12 mouse cellular contexts compared by ENCODE assay signal in genomic region chr9:41136691-41137467, GRCm38 (mm10). TPM values are rescaled to one million over a fixed set of nuclear protein-coding genes. Genes with fewer than 3 reads are reported as not detected.
DNase-seq lines count a peak whose midpoint lies in the region; ATAC-seq and TF ChIP-seq lines count a peak whose summit lies in the region.
"Had no signal": no experiment of that assay in that cellular context is flagged by ENCODE, and none has a peak within 500 bp of the region (broad histone marks: within the 10 kb centered on the region; RNA-seq: fewer than 3 reads in every experiment).

No protein-coding gene starts in this region.

- 35% methylated on average over 7 of the region's 7 CpGs for WGBS in heart, adult 2 months
- WGBS in heart, embryonic 10.5 days, result 59% methylated on average over 7 of the region's 7 CpGs
- 37% methylated on average over 7 of the region's 7 CpGs for WGBS in olfactory bulb, adult 2 months
- 45% methylated on average over 7 of the region's 7 CpGs for WGBS in intestine, postnatal 0 days
- WGBS in hindbrain, embryonic 12.5 days, result 78% methylated on average over 7 of the region's 7 CpGs

- no peak for TF ChIP-seq POLR2A in heart, adult 2 months (IDR thresholded peaks at IDR 0.05; ENCODE audit: insufficient read depth, low read depth, low read length)
- no peak for TF ChIP-seq POLR2A in olfactory bulb, adult 2 months (IDR thresholded peaks at IDR 0.05; ENCODE audit: insufficient read depth, low read depth, low read length)

- peak in 1 of 2 experiments; percentile 45 for DNase-seq in heart, adult 2 months
- no peak for DNase-seq in heart, embryonic 10.5 days (ENCODE audit: low spot score)
- peak; percentile 52 for DNase-seq in right cerebral cortex, postnatal 25 days
- DNase-seq in right cerebral cortex, postnatal 36 days (ENCODE audit: low spot score in 2 of 2), result no peak
- DNase-seq in heart, postnatal 25 days (ENCODE audit: low spot score), result peak; percentile 19
- DNase-seq: adrenal gland, postnatal 36 days; kidney, adult 8-10 months; thymus, postnatal 36 days had no signal

- no peak overlapping the region for H3K4me2 ChIP-seq in intestine, postnatal 0 days (replicated peaks; ENCODE audit: low read depth)
- H3K4me2 ChIP-seq in hindbrain, embryonic 12.5 days (replicated peaks), result no peak overlapping the region
- H3K4me2 ChIP-seq: midbrain, embryonic 13.5 days had no signal

- 0 out of 2 replicates have a peak overlapping the region, but pooled peaks have one; percentile 17 for H3K9ac ChIP-seq in heart, adult 2 months (ENCODE audit: low read depth, low read length)
- H3K9ac ChIP-seq in intestine, postnatal 0 days (ENCODE audit: low read depth, low read length), result no peak overlapping the region
- no peak overlapping the region for H3K9ac ChIP-seq in hindbrain, embryonic 12.5 days
- H3K9ac ChIP-seq: midbrain, embryonic 13.5 days had no signal

- TF ChIP-seq CTCF in heart, adult 2 months (IDR thresholded peaks at IDR 0.05), result no peak
- no peak for TF ChIP-seq CTCF in olfactory bulb, adult 2 months (IDR thresholded peaks at IDR 0.05; ENCODE audit: insufficient read depth, low read depth, low read length)
- TF ChIP-seq CTCF in intestine, postnatal 0 days (IDR thresholded peaks at IDR 0.05; ENCODE audit: low read depth), result no peak

- H3K4me3 ChIP-seq in heart, adult 2 months, result no peak overlapping the region
- H3K4me3 ChIP-seq in heart, embryonic 10.5 days, result no peak overlapping the region
- H3K4me3 ChIP-seq in olfactory bulb, adult 2 months (ENCODE audit: insufficient read depth, low read depth, low read length), result no peak overlapping the region
- H3K4me3 ChIP-seq in intestine, postnatal 0 days (ENCODE audit: low read depth, low read length), result no peak overlapping the region
- H3K4me3 ChIP-seq in hindbrain, embryonic 12.5 days, result no peak overlapping the region
- H3K4me3 ChIP-seq: midbrain, embryonic 13.5 days had no signal

- no peak for ATAC-seq in intestine, postnatal 0 days
- ATAC-seq in hindbrain, embryonic 12.5 days (ENCODE audit: low FRiP score), result no peak
- ATAC-seq: midbrain, embryonic 13.5 days had no signal

- H3K27me3 ChIP-seq in heart, adult 2 months (ENCODE audit: control insufficient read depth, insufficient read depth, low read length), result no peaks in the 10 kb centered on the region
- H3K27me3 ChIP-seq in heart, embryonic 10.5 days (ENCODE audit: insufficient read depth, poor library complexity, severe bottlenecking), result no peaks in the 10 kb centered on the region
- H3K27me3 ChIP-seq in intestine, postnatal 0 days (replicated peaks; ENCODE audit: control insufficient read depth, insufficient read depth, low read length), result no peaks in the 10 kb centered on the region
- H3K27me3 ChIP-seq in hindbrain, embryonic 12.5 days, result no peaks in the 10 kb centered on the region; the same call in 1 of the 2 replicates
- H3K27me3 ChIP-seq: midbrain, embryonic 13.5 days had no signal

- H3K9me3 ChIP-seq in heart, embryonic 10.5 days, result no peaks in the 10 kb centered on the region
- H3K9me3 ChIP-seq in intestine, postnatal 0 days (ENCODE audit: control insufficient read depth), result no peaks in the 10 kb centered on the region
- no peaks in the 10 kb centered on the region for H3K9me3 ChIP-seq in hindbrain, embryonic 12.5 days (replicated peaks)
- H3K9me3 ChIP-seq: midbrain, embryonic 13.5 days had no signal

- no peaks in the 10 kb centered on the region for H3K36me3 ChIP-seq in heart, adult 2 months (ENCODE audit: control insufficient read depth, insufficient read depth, low read length)
- no peaks in the 10 kb centered on the region for H3K36me3 ChIP-seq in heart, embryonic 10.5 days
- no peaks in the 10 kb centered on the region for H3K36me3 ChIP-seq in intestine, postnatal 0 days (ENCODE audit: control insufficient read depth, insufficient read depth)
- H3K36me3 ChIP-seq in hindbrain, embryonic 12.5 days, result no peaks in the 10 kb centered on the region
- H3K36me3 ChIP-seq: midbrain, embryonic 13.5 days had no signal

- peaks cover 12% of the 10 kb centered on the region for H3K4me1 ChIP-seq in heart, adult 2 months (ENCODE audit: control insufficient read depth, insufficient read depth, low read length)
- peaks cover 37% of the 10 kb centered on the region for H3K4me1 ChIP-seq in heart, embryonic 10.5 days
- peaks cover 15% of the 10 kb centered on the region for H3K4me1 ChIP-seq in olfactory bulb, adult 2 months (ENCODE audit: control insufficient read depth, insufficient read depth, low read length)
- no peaks in the 10 kb centered on the region for H3K4me1 ChIP-seq in intestine, postnatal 0 days (replicated peaks; ENCODE audit: control insufficient read depth, insufficient read depth, low read length)
- no peaks in the 10 kb centered on the region for H3K4me1 ChIP-seq in hindbrain, embryonic 12.5 days
- H3K4me1 ChIP-seq: midbrain, embryonic 13.5 days had no signal

- no peak for TF ChIP-seq EP300 in heart, adult 2 months (IDR thresholded peaks at IDR 0.05; ENCODE audit: insufficient read depth, low read depth, low read length)

- H3K79me2 ChIP-seq in heart, adult 2 months (replicated peaks; ENCODE audit: control insufficient read depth, insufficient read depth, low read length), result no peaks in the 10 kb centered on the region

- intact Hi-C loops in heart, adult 2 months (cut with DNase I), result no loop called here
- intact Hi-C loops in heart, postnatal 25 days (cut with DNase I), result loop anchor here (2.0 kb wide), 1 partner anchor 20 kb away; no protein-coding TSS in a partner anchor

- H3K27ac ChIP-seq in heart, adult 2 months, result peak overlapping the region; percentile 10; the same call in 1 of the 2 replicates
- H3K27ac ChIP-seq in heart, embryonic 10.5 days, result no peak overlapping the region; the same call in 1 of the 2 replicates
- peak overlapping the region; percentile 67 for H3K27ac ChIP-seq in olfactory bulb, adult 2 months (ENCODE audit: insufficient read depth, low read depth, low read length)
- no peak overlapping the region; the same call in 1 of the 2 replicates for H3K27ac ChIP-seq in intestine, postnatal 0 days (ENCODE audit: low read depth, low read length)
- H3K27ac ChIP-seq in hindbrain, embryonic 12.5 days, result no peak overlapping the region
- H3K27ac ChIP-seq: midbrain, embryonic 13.5 days had no signal

RNA-seq across cellular contexts. Expression of gene Ubash3b, which starts 24.6 kb away (rescaled TPM):
- total RNA-seq in heart, adult 2 months (2021), result 1 to 10 TPM; 1.5 TPM
- polyA plus RNA-seq in heart, adult 2 months (2012; rRNA removed), result 1.9 and 2.0 TPM in 2 replicates
- polyA plus RNA-seq in heart, embryonic 10.5 days (2016; fragmentation: Nextera tagmentation; extraction: Ambion mirVana), result 13.3 and 13.8 TPM in 2 replicates
- 1 to 10 TPM in 1 of 2 experiments, under 1 TPM in 1; 0.99 to 1.5 TPM for total RNA-seq in heart, postnatal 25 days (2021)
- not detected in 2 replicates for polyA plus RNA-seq in olfactory bulb, adult 2 months (2012; ENCODE audit: insufficient read depth, insufficient read length, low replicate concordance, missing spikeins)
- 6.3 and 7.2 TPM in 2 replicates for polyA plus RNA-seq in intestine, postnatal 0 days (2015; fragmentation: Nextera tagmentation; extraction: Ambion mirVana)
- polyA plus RNA-seq in hindbrain, embryonic 12.5 days (2016; fragmentation: Nextera tagmentation; extraction: Ambion mirVana), result 14.6 and 17.2 TPM in 2 replicates

Comparison
In these comparisons a context has a peak if more than half of its experiments do, and no peak if none do; other contexts are left out.
1. DNase-seq: peak in right cerebral cortex, postnatal 25 days (single experiment) and heart, postnatal 25 days (single experiment); none in heart, embryonic 10.5 days (single experiment) and right cerebral cortex, postnatal 36 days (0 of 2).
2. H3K27ac ChIP-seq: peak in heart, adult 2 months (single experiment) and olfactory bulb, adult 2 months (single experiment); none in heart, embryonic 10.5 days (single experiment), intestine, postnatal 0 days (single experiment) and hindbrain, embryonic 12.5 days (single experiment).